Mouse (Mus musculus) forebrain, postnatal 0 days (tissue): ENCODE measurements around the gene Neb. TPM values are rescaled to one million over a fixed set of nuclear protein-coding genes. Genes with fewer than 3 reads are reported as not detected.

ENCODE experiments used
- ATAC-seq: fragments of 200-750 bp; cut with Nextera tagmentation; 2 replicates; pipeline ENCODE4 v1.8.0; 2017; ENCODE audit warnings: mild to moderate bottlenecking, moderate library complexity
- DNase-seq: peaks from one replicate; pipeline ENCODE4 v3.0.0-alpha.2; 2015
- H3K27ac ChIP-seq: fragments of 300-500 bp; sonication (generic); 2 replicates; pipeline ENCODE4 v1.5.1; 2014; ENCODE audit warnings: low read depth, mild to moderate bottlenecking, antibody characterized with exemption, low read length, moderate library complexity, mixed read lengths
- H3K27me3 ChIP-seq: fragments of 300-500 bp; sonication (generic); 2 replicates; pipeline ENCODE4 v1.6.1; 2014; ENCODE audit warnings: mild to moderate bottlenecking, low read length, mixed read lengths; ENCODE audit not compliant: insufficient read depth
- H3K36me3 ChIP-seq: fragments of 300-500 bp; sonication (generic); 2 replicates; pipeline ENCODE4 v1.6.1; 2014; ENCODE audit warnings: mild to moderate bottlenecking, moderate library complexity; ENCODE audit not compliant: insufficient read depth
- H3K4me1 ChIP-seq: fragments of 300-500 bp; sonication (generic); 2 replicates; pipeline ENCODE4 v1.6.1; 2014; ENCODE audit warnings: antibody characterized with exemption; ENCODE audit not compliant: insufficient read depth
- H3K4me2 ChIP-seq: fragments of 300-500 bp; sonication (generic); 2 replicates; pipeline ENCODE4 v1.6.1; 2014; ENCODE audit warnings: low read depth, mild to moderate bottlenecking, moderate library complexity
- H3K4me3 ChIP-seq: fragments of 300-500 bp; sonication (generic); 2 replicates; pipeline ENCODE4 v1.5.1; 2014; ENCODE audit warnings: low read depth, low read length, mixed read lengths
- H3K9ac ChIP-seq: fragments of 300-500 bp; sonication (generic); 2 replicates; pipeline ENCODE4 v1.6.1; 2014; ENCODE audit warnings: mild to moderate bottlenecking
- H3K9me3 ChIP-seq: fragments of 300-500 bp; sonication (generic); 2 replicates; pipeline ENCODE4 v1.6.1; 2016; ENCODE audit warnings: low read length
- CTCF ChIP-seq: sonication (generic); IDR thresholded peaks from 2 replicates; pipeline ENCODE4 v1.5.1; 2016; ENCODE audit warnings: antibody characterized with exemption, control low read depth, low read depth
- WGBS: fragments of 180-500 bp; shearing (Covaris S2); extraction: QIAGEN DNeasy Blood & Tissue Kit; methylation state at CpG from one replicate; pipeline ENCODE4 v1.1.7; 2014; 5-methylcytosine and 5-hydroxymethylcytosine counted together
- polyA plus RNA-seq: library from polyadenylated mRNA; unstranded; fragments of >200 nt; fragmentation: Nextera tagmentation; extraction: Ambion mirVana; gene quantifications from 2 replicates; pipeline ENCODE4 v1.2.1, GENCODE M21; 2015
- total RNA-seq: library from RNA; depleted of rRNA; stranded (reverse); fragments of >200 nt; gene quantifications from 2 replicates; pipeline ENCODE4 v1.2.3, GENCODE M21; 2014; rRNA removed

Neb gene
- total RNA-seq (4.2 and 8.5 TPM in 2 replicates), polyA plus RNA-seq (3.1 and 5.0 TPM in 2 replicates)

- Histone ChIP-seq H3K36me3 (no peaks in the 10 kb centered on the region), H3K4me3 (no peak within 1 kb of the TSS), H3K27ac (no peak within 1 kb of the TSS), H3K4me1 (no peaks in the 10 kb centered on the region), H3K9ac (no peak within 1 kb of the TSS), H3K9me3 (no peaks in the 10 kb centered on the region), H3K4me2 (no peak within 1 kb of the TSS), H3K27me3 (no peaks in the 10 kb centered on the region)
- DNase-seq (no peak), ATAC-seq (peak; percentile 84)
- no peak for TF ChIP-seq CTCF
- WGBS: 57% methylated on average over 7 of the region's 7 CpGs
Measured at GRCm38 (mm10) chr2:52378448-52378804, at the start of gene Neb. Gene Neb (minus strand): TSS chr2:52378474.

- no peak for ATAC-seq
Measured at GRCm38 (mm10) chr2:52427383-52427782, 49.1 kb upstream of the Neb start.

GRCm38 (mm10) chr2:52426041-52426440 is 47.8 kb upstream of the Neb start:
- Histone ChIP-seq H3K4me2 (no peak overlapping the region), H3K27ac (no peak overlapping the region), H3K36me3 (no peaks in the 10 kb centered on the region), H3K9ac (no peak overlapping the region), H3K4me3 (no peak overlapping the region), H3K4me1 (peaks cover 23% of the 10 kb centered on the region), H3K9me3 (no peaks in the 10 kb centered on the region), H3K27me3 (no peaks in the 10 kb centered on the region)
- no peak for ATAC-seq
- no peak for TF ChIP-seq CTCF
- no peak for DNase-seq
- 93% methylated on average over 3 of the region's 3 CpGs for WGBS

More at GRCm38 (mm10) chr2:52427383-52427782, 49.1 kb upstream of the Neb start:
- TF ChIP-seq CTCF: no peak
- Histone ChIP-seq H3K27me3 (no peaks in the 10 kb centered on the region), H3K9ac (no peak overlapping the region), H3K4me2 (no peak overlapping the region), H3K4me1 (0 out of 2 replicates have a peak, but pooled peaks cover 15% of the 10 kb centered on the region), H3K36me3 (no peaks in the 10 kb centered on the region), H3K4me3 (no peak overlapping the region), H3K27ac (no peak overlapping the region), H3K9me3 (no peaks in the 10 kb centered on the region)
- 91% methylated on average over 3 of the region's 3 CpGs for WGBS
- DNase-seq: no peak

GRCm38 (mm10) chr2:52425523-52425795 is 47.2 kb upstream of the Neb start:
- H3K27me3 ChIP-seq: no peaks in the 10 kb centered on the region
- no peak for TF ChIP-seq CTCF
- H3K27ac ChIP-seq: no peak overlapping the region
- no peak for ATAC-seq
- H3K36me3 ChIP-seq: no peaks in the 10 kb centered on the region
- peak overlapping the region; percentile 63 for H3K4me2 ChIP-seq
- H3K4me3 ChIP-seq: peak overlapping the region; percentile 96
- H3K4me1 ChIP-seq: peaks cover 25% of the 10 kb centered on the region
- H3K9me3 ChIP-seq: no peaks in the 10 kb centered on the region
- DNase-seq: no peak
- H3K9ac ChIP-seq: peak overlapping the region; percentile 96
- WGBS: 23% methylated on average over 10 of the region's 10 CpGs

- H3K9me3 ChIP-seq: no peaks in the 10 kb centered on the region
- peak; percentile 96 for ATAC-seq
- no peaks in the 10 kb centered on the region for H3K36me3 ChIP-seq
- no peaks in the 10 kb centered on the region for H3K27me3 ChIP-seq
- no peak for TF ChIP-seq CTCF
- H3K9ac ChIP-seq: peak within 1 kb of the TSS; percentile 96
- H3K4me3 ChIP-seq: peak within 1 kb of the TSS; percentile 96
- H3K4me1 ChIP-seq: peaks cover 25% of the 10 kb centered on the region
- WGBS: under 1% methylated on average over 35 of the region's 57 CpGs
- DNase-seq: peak; percentile 97
- peak within 1 kb of the TSS; percentile 63 for H3K4me2 ChIP-seq
- H3K27ac ChIP-seq: peak within 1 kb of the TSS; percentile 89
Measured at GRCm38 (mm10) chr2:52424747-52425522, 46.7 kb upstream of the Neb start, which contains the start of gene Arl5a. Gene Arl5a (minus strand): TSS chr2:52424901.

- Histone ChIP-seq H3K27ac (peak overlapping the region; percentile 89), H3K36me3 (no peaks in the 10 kb centered on the region), H3K4me1 (peaks cover 25% of the 10 kb centered on the region), H3K4me3 (peak overlapping the region; percentile 96), H3K4me2 (peak overlapping the region; percentile 52), H3K27me3 (no peaks in the 10 kb centered on the region), H3K9me3 (no peaks in the 10 kb centered on the region), H3K9ac (peak overlapping the region; percentile 96)
- ATAC-seq (peak; percentile 70), DNase-seq (peak; percentile 52)
- under 1% methylated on average over 40 of the region's 42 CpGs for WGBS
- TF ChIP-seq CTCF: no peak
Measured at GRCm38 (mm10) chr2:52424248-52424728, 46.0 kb upstream of the Neb start.

GRCm38 (mm10) chr2:52423611-52424247 is 45.5 kb upstream of the Neb start:
- H3K27ac ChIP-seq: no peak overlapping the region
- WGBS: 2% methylated on average over 16 of the region's 16 CpGs
- DNase-seq: peak; percentile 44

More at GRCm38 (mm10) chr2:52423611-52424247, 45.5 kb upstream of the Neb start:
- no peak for TF ChIP-seq CTCF
- no peak for ATAC-seq
- Histone ChIP-seq H3K4me1 (peaks cover 25% of the 10 kb centered on the region), H3K4me3 (peak overlapping the region; percentile 96), H3K9me3 (no peaks in the 10 kb centered on the region), H3K9ac (peak overlapping the region; percentile 96), H3K27me3 (no peaks in the 10 kb centered on the region), H3K4me2 (peak overlapping the region; percentile 52), H3K36me3 (no peaks in the 10 kb centered on the region)
